Comparison of ENCODE assay signal across 8 mouse cellular contexts in the genomic region with DNA sequence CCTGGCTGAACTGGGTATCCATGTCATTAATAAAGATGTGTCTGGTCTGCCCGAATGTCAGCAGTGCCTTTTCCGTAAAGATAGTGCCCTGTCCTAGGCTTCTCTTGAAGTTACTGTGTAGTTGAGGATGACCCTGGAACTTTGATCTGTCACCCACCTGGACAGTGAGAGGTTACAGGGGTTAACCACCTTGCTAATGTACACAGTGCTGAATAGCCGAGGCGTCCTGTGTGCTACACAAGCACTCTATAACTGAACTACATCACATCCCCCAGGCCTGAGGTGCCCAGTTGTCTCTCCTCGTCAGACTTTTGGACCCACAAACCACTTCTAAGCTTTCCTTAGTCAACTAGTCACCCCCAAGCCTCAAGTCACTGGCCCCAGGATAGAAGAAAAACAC. TPM values are rescaled to one million over a fixed set of nuclear protein-coding genes. Genes with fewer than 3 reads are reported as not detected.
A peak's percentile ranks its signal among the peaks of the same experiment; 100 is the strongest.
DNase-seq lines count a peak whose midpoint lies in the region; ATAC-seq and TF ChIP-seq lines count a peak whose summit lies in the region.

No protein-coding gene starts in this region.

- no peak for TF ChIP-seq EP300 in ES-Bruce4 (IDR thresholded peaks at IDR 0.05; ENCODE audit: insufficient read depth, low read depth, low read length)
- no peak for TF ChIP-seq EP300 in liver, postnatal 0 days (IDR thresholded peaks at IDR 0.05; ENCODE audit: low read depth)

- H3K4me1 ChIP-seq in heart, embryonic 11.5 days (ENCODE audit: control insufficient read depth, insufficient read depth, low read length) = peaks cover 30% of the 10 kb centered on the region
- no peaks in the 10 kb centered on the region for H3K4me1 ChIP-seq in ES-Bruce4 (ENCODE audit: control insufficient read depth, insufficient read depth, low read length)
- H3K4me1 ChIP-seq in heart, embryonic 16.5 days (ENCODE audit: control insufficient read depth, insufficient read depth, low read length) = peaks cover 30% of the 10 kb centered on the region
- H3K4me1 ChIP-seq in liver, postnatal 0 days (ENCODE audit: insufficient read depth) = peaks cover 46% of the 10 kb centered on the region

- H3K9me3 ChIP-seq in heart, embryonic 11.5 days (replicated peaks; ENCODE audit: control insufficient read depth, low read length) = no peaks in the 10 kb centered on the region
- no peaks in the 10 kb centered on the region for H3K9me3 ChIP-seq in ES-Bruce4 (replicated peaks; ENCODE audit: control insufficient read depth, insufficient read depth, low read length, poor library complexity, severe bottlenecking)
- no peaks in the 10 kb centered on the region for H3K9me3 ChIP-seq in heart, embryonic 16.5 days (replicated peaks; ENCODE audit: control insufficient read depth, low read length)
- no peaks in the 10 kb centered on the region for H3K9me3 ChIP-seq in liver, postnatal 0 days (ENCODE audit: low read length)

- DNase-seq in heart, adult 18-20 months = no peak
- DNase-seq in liver, postnatal 0 days = no peak
- no peak for DNase-seq in thymus, postnatal 36 days
- DNase-seq in urinary bladder, adult 18-20 months (ENCODE audit: low spot score in 2 of 2) = no peak

- H3K36me3 ChIP-seq in heart, embryonic 11.5 days (ENCODE audit: control insufficient read depth, insufficient read depth, low read length) = no peaks in the 10 kb centered on the region
- H3K36me3 ChIP-seq in ES-Bruce4 (ENCODE audit: control insufficient read depth, insufficient read depth, low read length, poor library complexity, severe bottlenecking) = peaks cover 15% of the 10 kb centered on the region
- H3K36me3 ChIP-seq in heart, embryonic 16.5 days (ENCODE audit: control insufficient read depth, insufficient read depth) = peaks cover 11% of the 10 kb centered on the region; the same call in 1 of the 2 replicates
- peaks cover 10% of the 10 kb centered on the region; the same call in 1 of the 2 replicates for H3K36me3 ChIP-seq in liver, postnatal 0 days (replicated peaks; ENCODE audit: insufficient read depth, low read length)

- TF ChIP-seq POLR2A in ES-Bruce4 (IDR thresholded peaks at IDR 0.05; ENCODE audit: insufficient read depth, low read length) = no peak

- ATAC-seq in heart, embryonic 11.5 days (replicated peaks; ENCODE audit: insufficient number of reproducible peaks, low FRiP score, low TSS enrichment) = no peak
- no peak for ATAC-seq in heart, embryonic 16.5 days (replicated peaks; ENCODE audit: extremely low read depth, insufficient read depth, low FRiP score)
- ATAC-seq in liver, postnatal 0 days = peak; percentile 7; the same call in 1 of the 2 replicates
- ATAC-seq in erythroid progenitor cell, adult 5-6 weeks (replicated peaks; ENCODE audit: low FRiP score, poor library complexity, severe bottlenecking) = no peak

- H3K27me3 ChIP-seq in heart, embryonic 11.5 days (ENCODE audit: control insufficient read depth, insufficient read depth, low read length) = no peaks in the 10 kb centered on the region
- no peaks in the 10 kb centered on the region for H3K27me3 ChIP-seq in ES-Bruce4 (ENCODE audit: control insufficient read depth, insufficient read depth, low read length, poor library complexity, severe bottlenecking)
- no peaks in the 10 kb centered on the region for H3K27me3 ChIP-seq in heart, embryonic 16.5 days (ENCODE audit: control insufficient read depth, insufficient read depth, low read length)
- H3K27me3 ChIP-seq in liver, postnatal 0 days (ENCODE audit: insufficient read depth, low read length) = no peaks in the 10 kb centered on the region

- H3K27ac ChIP-seq in heart, embryonic 11.5 days (ENCODE audit: low read depth, low read length) = no peak overlapping the region
- H3K27ac ChIP-seq in ES-Bruce4 (ENCODE audit: insufficient read depth, low read length) = no peak overlapping the region
- peak overlapping the region; percentile 78; the same call in 1 of the 2 replicates for H3K27ac ChIP-seq in heart, embryonic 16.5 days (ENCODE audit: low read length)
- H3K27ac ChIP-seq in liver, postnatal 0 days (ENCODE audit: low read depth) = peak overlapping the region; percentile 98

- peak overlapping the region; percentile 100 for H3K4me2 ChIP-seq in heart, embryonic 11.5 days
- peak overlapping the region; percentile 68 for H3K4me2 ChIP-seq in heart, embryonic 16.5 days (ENCODE audit: low read depth, low read length)
- peak overlapping the region; percentile 94 for H3K4me2 ChIP-seq in liver, postnatal 0 days (ENCODE audit: low read depth, low read length)

- no peak for TF ChIP-seq CTCF in ES-Bruce4 (IDR thresholded peaks at IDR 0.05; ENCODE audit: low read depth, low read length)
- TF ChIP-seq CTCF in liver, postnatal 0 days (IDR thresholded peaks at IDR 0.05; ENCODE audit: low read depth) = no peak

- peak overlapping the region; percentile 96 for H3K9ac ChIP-seq in heart, embryonic 11.5 days (ENCODE audit: low read depth, low read length)
- H3K9ac ChIP-seq in ES-Bruce4 (ENCODE audit: low read depth, poor library complexity, severe bottlenecking) = peak overlapping the region; percentile 90
- peak overlapping the region; percentile 89 for H3K9ac ChIP-seq in heart, embryonic 16.5 days (ENCODE audit: low read length)
- H3K9ac ChIP-seq in liver, postnatal 0 days (replicated peaks) = peak overlapping the region; percentile 97

- H3K4me3 ChIP-seq in heart, embryonic 11.5 days (ENCODE audit: low read depth, low read length) = peak overlapping the region; percentile 88
- H3K4me3 ChIP-seq in ES-Bruce4 (ENCODE audit: low read depth, low read length) = peak overlapping the region; percentile 97; the same call in 1 of the 2 replicates
- peak overlapping the region; percentile 78 for H3K4me3 ChIP-seq in heart, embryonic 16.5 days (ENCODE audit: low read length)
- peak overlapping the region; percentile 89 for H3K4me3 ChIP-seq in liver, postnatal 0 days (ENCODE audit: low read depth, low read length)

- 65% methylated on average over 5 of the region's 5 CpGs for WGBS in heart, embryonic 11.5 days (ENCODE audit: insufficient replicate concordance)
- 63% methylated on average over 5 of the region's 5 CpGs for WGBS in heart, embryonic 16.5 days
- WGBS in liver, postnatal 0 days (ENCODE audit: insufficient replicate concordance) = 35% methylated on average over 5 of the region's 5 CpGs

RNA-seq across cellular contexts. Expression of gene Znhit2, which starts 1.4 kb away (rescaled TPM):
- polyA plus RNA-seq in heart, embryonic 11.5 days (2014; fragmentation: Nextera tagmentation; extraction: Ambion mirVana) = 27.1 and 27.5 TPM in 2 replicates
- total RNA-seq in heart, adult 18-20 months (2021) = 10 to 100 TPM; 11.1 to 11.2 TPM
- 6.5 and 8.9 TPM in 2 replicates for polyA plus RNA-seq in ES-Bruce4 (2011; ENCODE audit: insufficient read depth, insufficient read length, low read depth, missing spikeins)
- polyA plus RNA-seq in heart, embryonic 16.5 days (2015; fragmentation: Nextera tagmentation; extraction: Ambion mirVana) = 21.8 and 24.7 TPM in 2 replicates
- 30.2 and 35.8 TPM in 2 replicates for polyA plus RNA-seq in liver, postnatal 0 days (2015; fragmentation: Nextera tagmentation; extraction: Ambion mirVana)
- total RNA-seq in erythroid progenitor cell, adult 5-6 weeks (2015; ENCODE audit: low replicate concordance) = 5.9 and 7.2 TPM in 2 replicates
- total RNA-seq in erythroid progenitor cell, adult 5-6 weeks (2017; ENCODE audit: low replicate concordance) = 3.0 and 5.7 TPM in 2 replicates

RNA-seq across cellular contexts. Expression of gene Fau, which starts 4.8 kb away (rescaled TPM):
- 586 and 633 TPM in 2 replicates for polyA plus RNA-seq in heart, embryonic 11.5 days (2014; fragmentation: Nextera tagmentation; extraction: Ambion mirVana)
- total RNA-seq in heart, adult 18-20 months (2021) = 100 to 1,000 TPM; 613 to 618 TPM
- 1,239 and 1,271 TPM in 2 replicates for polyA plus RNA-seq in ES-Bruce4 (2011; ENCODE audit: insufficient read depth, insufficient read length, low read depth, missing spikeins)
- 354 and 453 TPM in 2 replicates for polyA plus RNA-seq in heart, embryonic 16.5 days (2015; fragmentation: Nextera tagmentation; extraction: Ambion mirVana)
- polyA plus RNA-seq in liver, postnatal 0 days (2015; fragmentation: Nextera tagmentation; extraction: Ambion mirVana) = 781 and 784 TPM in 2 replicates
- 666 and 864 TPM in 2 replicates for total RNA-seq in erythroid progenitor cell, adult 5-6 weeks (2015; ENCODE audit: low replicate concordance)
- total RNA-seq in erythroid progenitor cell, adult 5-6 weeks (2017; ENCODE audit: low replicate concordance) = 450 and 703 TPM in 2 replicates

RNA-seq across cellular contexts. Expression of gene Mrpl49, which starts 4.8 kb away (rescaled TPM):
- polyA plus RNA-seq in heart, embryonic 11.5 days (2014; fragmentation: Nextera tagmentation; extraction: Ambion mirVana) = 70.7 and 75.3 TPM in 2 replicates
- 10 to 100 TPM; 42.2 to 47.2 TPM for total RNA-seq in heart, adult 18-20 months (2021)
- 44.9 and 65.1 TPM in 2 replicates for polyA plus RNA-seq in ES-Bruce4 (2011; ENCODE audit: insufficient read depth, insufficient read length, low read depth, missing spikeins)
- 60.4 and 67.4 TPM in 2 replicates for polyA plus RNA-seq in heart, embryonic 16.5 days (2015; fragmentation: Nextera tagmentation; extraction: Ambion mirVana)
- 28.2 and 29.6 TPM in 2 replicates for polyA plus RNA-seq in liver, postnatal 0 days (2015; fragmentation: Nextera tagmentation; extraction: Ambion mirVana)
- 27.2 and 31.4 TPM in 2 replicates for total RNA-seq in erythroid progenitor cell, adult 5-6 weeks (2015; ENCODE audit: low replicate concordance)
- total RNA-seq in erythroid progenitor cell, adult 5-6 weeks (2017; ENCODE audit: low replicate concordance) = 13.0 and 40.8 TPM in 2 replicates

RNA-seq across cellular contexts. Expression of gene Tm7sf2, which starts 5.8 kb away (rescaled TPM):
- 10.1 and 11.9 TPM in 2 replicates for polyA plus RNA-seq in heart, embryonic 11.5 days (2014; fragmentation: Nextera tagmentation; extraction: Ambion mirVana)
- total RNA-seq in heart, adult 18-20 months (2021) = 1 to 10 TPM; 2.1 to 3.0 TPM
- 19.1 and 25.8 TPM in 2 replicates for polyA plus RNA-seq in ES-Bruce4 (2011; ENCODE audit: insufficient read depth, insufficient read length, low read depth, missing spikeins)
- 6.6 and 8.7 TPM in 2 replicates for polyA plus RNA-seq in heart, embryonic 16.5 days (2015; fragmentation: Nextera tagmentation; extraction: Ambion mirVana)
- polyA plus RNA-seq in liver, postnatal 0 days (2015; fragmentation: Nextera tagmentation; extraction: Ambion mirVana) = 42.6 and 44.1 TPM in 2 replicates
- 14.1 TPM in 1 of 2 replicates, not detected in the other for total RNA-seq in erythroid progenitor cell, adult 5-6 weeks (2015; ENCODE audit: low replicate concordance)
- 1.9 TPM in 1 of 2 replicates, not detected in the other for total RNA-seq in erythroid progenitor cell, adult 5-6 weeks (2017; ENCODE audit: low replicate concordance)

RNA-seq across cellular contexts. Expression of gene Vps51, which starts 14.6 kb away (rescaled TPM):
- polyA plus RNA-seq in heart, embryonic 11.5 days (2014; fragmentation: Nextera tagmentation; extraction: Ambion mirVana) = 38.9 and 43.7 TPM in 2 replicates
- 10 to 100 TPM; 20.9 to 22.2 TPM for total RNA-seq in heart, adult 18-20 months (2021)
- 46.6 and 47.4 TPM in 2 replicates for polyA plus RNA-seq in ES-Bruce4 (2011; ENCODE audit: insufficient read depth, insufficient read length, low read depth, missing spikeins)
- 49.0 and 50.7 TPM in 2 replicates for polyA plus RNA-seq in heart, embryonic 16.5 days (2015; fragmentation: Nextera tagmentation; extraction: Ambion mirVana)
- 17.5 and 20.7 TPM in 2 replicates for polyA plus RNA-seq in liver, postnatal 0 days (2015; fragmentation: Nextera tagmentation; extraction: Ambion mirVana)
- total RNA-seq in erythroid progenitor cell, adult 5-6 weeks (2015; ENCODE audit: low replicate concordance) = 17.3 and 30.2 TPM in 2 replicates
- 10.5 and 10.9 TPM in 2 replicates for total RNA-seq in erythroid progenitor cell, adult 5-6 weeks (2017; ENCODE audit: low replicate concordance)

Comparison
In these comparisons a context has a peak if more than half of its experiments do, and no peak if none do; other contexts are left out.
1. H3K27ac ChIP-seq: peak in heart, embryonic 16.5 days (single experiment) and liver, postnatal 0 days (single experiment); none in heart, embryonic 11.5 days (single experiment) and ES-Bruce4 (single experiment).
2. Peak in every context shown above with its lines, with median percentiles within 50 percentile points of each other: H3K4me2 ChIP-seq, H3K4me3 ChIP-seq and H3K9ac ChIP-seq.